Mouse (Mus musculus) ES-Bruce4 (cell line): ENCODE measurements around the gene Car4.

Experiments
- CTCF ChIP-seq: IDR thresholded peaks from one replicate; pipeline ENCODE4 v1.8.1; 2011; ENCODE audit warnings: low read depth, low read length
- EP300 ChIP-seq: IDR thresholded peaks from 2 replicates; pipeline ENCODE4 v1.6.1; 2011; ENCODE audit warnings: low read depth, low read length; ENCODE audit not compliant: insufficient read depth

- no peak for TF ChIP-seq EP300
- no peak for TF ChIP-seq CTCF
These were observed 18.0 kb upstream of the Car4 start for GRCm38 (mm10) chr11:84939508-84940053.
